Mouse (Mus musculus) kidney, adult 2 months (tissue): ENCODE measurements at regions not wholly inside any gene's neighbourhood (a gene's known extent, or its start where the extent isn't known, plus 50 kb on each side); places are given as distances from the start of the nearest gene placed in this dataset.
"Not testable (repeated sequence)": the region's sequence is repeated elsewhere in the genome, so short reads cannot be mapped to it uniquely, and the experiment has no call there.

Experiments
- DNase-seq: peaks from one replicate; pipeline ENCODE4 v3.0.0; 2021
- H3K27ac ChIP-seq: fragments of 200-500 bp; 2 replicates; pipeline ENCODE4 v1.5.1; 2012; ENCODE audit warnings: low read depth, low read length, control low read depth, inconsistent platforms; ENCODE audit not compliant: insufficient read depth
- H3K27me3 ChIP-seq: fragments of 200-500 bp; replicated peaks from 2 replicates; pipeline ENCODE4 v1.6.1; 2012; ENCODE audit warnings: mild to moderate bottlenecking, moderate library complexity, low read length, inconsistent platforms; ENCODE audit not compliant: control insufficient read depth, insufficient read depth
- H3K36me3 ChIP-seq: fragments of 200-500 bp; 2 replicates; pipeline ENCODE4 v1.6.1; 2012; ENCODE audit warnings: mild to moderate bottlenecking, moderate library complexity, low read length, inconsistent platforms; ENCODE audit not compliant: control insufficient read depth, insufficient read depth
- H3K4me1 ChIP-seq: fragments of 200-500 bp; 2 replicates; pipeline ENCODE4 v1.6.1; 2011; ENCODE audit warnings: low read length; ENCODE audit not compliant: control insufficient read depth, insufficient read depth
- H3K4me3 ChIP-seq: fragments of 200-500 bp; 2 replicates; pipeline ENCODE4 v1.5.1; 2011; ENCODE audit warnings: mild to moderate bottlenecking, low read depth, low read length, control low read depth; ENCODE audit not compliant: insufficient read depth
- CTCF ChIP-seq: fragments of 200-500 bp; conservative IDR thresholded peaks from 2 replicates; pipeline ENCODE4 v1.5.1; 2011; ENCODE audit warnings: low read depth, mild to moderate bottlenecking, control low read depth, low read length, moderate library complexity, mixed read lengths; ENCODE audit not compliant: insufficient read depth, insufficient read length
- POLR2A ChIP-seq: fragments of 200-500 bp; IDR thresholded peaks from one replicate; pipeline ENCODE4 v1.6.1; 2011; ENCODE audit warnings: low read depth, low read length, control low read depth
- WGBS: fragments of 180-500 bp; shearing (Covaris S2); methylation state at CpG from one replicate; pipeline ENCODE4 v1.1.7; 2018; 5-methylcytosine and 5-hydroxymethylcytosine counted together

GRCm38 (mm10) chr6:62573611-62574010 is 682.1 kb upstream of the Grid2 start:
- no peaks in the 10 kb centered on the region for H3K27me3 ChIP-seq
- H3K4me3 ChIP-seq: no peak overlapping the region
- no peak for TF ChIP-seq CTCF
- TF ChIP-seq POLR2A: no peak
- DNase-seq: no peak
- no peaks in the 10 kb centered on the region for H3K36me3 ChIP-seq
- H3K4me1 ChIP-seq: no peaks in the 10 kb centered on the region
- 70% methylated on average over 4 of the region's 4 CpGs for WGBS
- no peak overlapping the region for H3K27ac ChIP-seq

GRCm38 (mm10) chr6:62576200-62576599 is 679.5 kb upstream of the Grid2 start:
- Histone ChIP-seq H3K4me1 (no peaks in the 10 kb centered on the region), H3K4me3 (no peak overlapping the region), H3K27ac (no peak overlapping the region), H3K36me3 (no peaks in the 10 kb centered on the region), H3K27me3 (no peaks in the 10 kb centered on the region)
- TF ChIP-seq CTCF (peak; percentile 35; the same call in 1 of the 2 replicates), POLR2A (no peak)
- 13% methylated on average over 5 of the region's 5 CpGs for WGBS
- peak; percentile 11 for DNase-seq

- DNase-seq: no peak
- Histone ChIP-seq H3K36me3 (no peaks in the 10 kb centered on the region), H3K27ac (no peak overlapping the region), H3K4me1 (no peaks in the 10 kb centered on the region), H3K27me3 (no peaks in the 10 kb centered on the region), H3K4me3 (no peak overlapping the region)
- TF ChIP-seq CTCF (no peak), POLR2A (no peak)
Measured at GRCm38 (mm10) chr6:62620543-62620942, 635.1 kb upstream of the Grid2 start.

- not testable (repeated sequence) for H3K4me1 ChIP-seq, H3K27ac ChIP-seq, H3K27me3 ChIP-seq, H3K36me3 ChIP-seq, H3K4me3 ChIP-seq, DNase-seq
- 79% methylated on average over 5 of the region's 5 CpGs for WGBS
Measured at GRCm38 (mm10) chr6:62668123-62668522, 587.6 kb upstream of the Grid2 start.

- no peak for DNase-seq
- TF ChIP-seq CTCF (no peak), POLR2A (no peak)
- 47% methylated on average over 6 of the region's 6 CpGs for WGBS
Measured at GRCm38 (mm10) chr6:62718389-62718788, 537.3 kb upstream of the Grid2 start.

GRCm38 (mm10) chr6:62719541-62720155 is 536.0 kb upstream of the Grid2 start:
- Histone ChIP-seq H3K4me1 (no peaks in the 10 kb centered on the region), H3K27ac (no peak overlapping the region), H3K36me3 (no peaks in the 10 kb centered on the region), H3K27me3 (no peaks in the 10 kb centered on the region), H3K4me3 (no peak overlapping the region)
- TF ChIP-seq CTCF: no peak
- no peak for TF ChIP-seq POLR2A
- no peak for DNase-seq
- whole genome bisulfite sequencing: 49% methylated on average over 5 of the region's 5 CpGs

More at GRCm38 (mm10) chr6:62718389-62718788, 537.3 kb upstream of the Grid2 start:
- Histone ChIP-seq H3K27me3 (no peaks in the 10 kb centered on the region), H3K4me1 (no peaks in the 10 kb centered on the region), H3K4me3 (no peak overlapping the region), H3K27ac (no peak overlapping the region), H3K36me3 (no peaks in the 10 kb centered on the region)
